Mouse (Mus musculus) E14TG2a.4 (cell line): ENCODE measurements around the gene Zbed4.

Experiments used
- CTCF ChIP-seq: conservative IDR thresholded peaks from 2 replicates; pipeline ENCODE4 v1.5.1; 2014; ENCODE audit warnings: low read length
- POU5F1 ChIP-seq: IDR thresholded peaks from 2 replicates; pipeline ENCODE4 v1.6.1; 2014; ENCODE audit warnings: low read length, borderline replicate concordance

- no peak for TF ChIP-seq CTCF
- no peak for TF ChIP-seq POU5F1
Measured at GRCm38 (mm10) chr15:88761551-88761950, 10.1 kb downstream of the Zbed4 start.
